Mouse (Mus musculus): ENCODE data around the gene Polr2f. TPM values are rescaled to one million over a fixed set of nuclear protein-coding genes. Genes with fewer than 3 reads are reported as not detected.

Gene Polr2f
- polyA plus RNA-seq, 1 experiment from 2014 or later = 267 TPM

DNA sequence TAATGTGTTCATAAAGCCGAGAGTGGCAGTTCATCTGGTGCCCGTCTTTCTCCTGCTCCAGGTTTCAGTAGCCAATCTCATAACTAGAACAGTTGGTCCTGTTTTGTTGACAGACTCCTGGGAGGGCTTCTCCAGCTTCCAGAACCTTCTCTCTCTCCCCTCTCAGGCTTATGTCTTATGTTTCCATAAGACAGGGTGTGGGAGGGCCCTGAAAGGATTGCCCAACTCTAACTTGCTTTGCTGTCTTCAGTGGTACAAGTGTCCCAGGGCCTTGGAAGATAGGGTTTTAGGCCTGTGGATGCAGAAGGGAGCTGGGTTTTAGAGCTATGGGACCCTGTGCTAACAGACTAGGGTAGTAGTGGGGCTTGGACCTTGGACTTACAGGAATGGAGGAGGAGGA is 30.3 kb upstream of the Polr2f start:
- Histone ChIP-seq H3K9ac (ENCODE audit: low read length) (no peak overlapping the region; the same call in 1 of the 2 replicates), H3K9me3 (ENCODE audit: control insufficient read depth, low read length) (no peaks in the 10 kb centered on the region), H3K4me2 (ENCODE audit: low read depth, low read length) (peak overlapping the region; percentile 80), H3K4me3 (ENCODE audit: low read length) (peak overlapping the region; percentile 87), H3K4me1 (replicated peaks; ENCODE audit: control insufficient read depth, insufficient read depth, low read length) (peaks cover 24% of the 10 kb centered on the region), H3K27me3 (ENCODE audit: control insufficient read depth, insufficient read depth, low read depth, low read length) (no peaks in the 10 kb centered on the region), H3K36me3 (ENCODE audit: control insufficient read depth, insufficient read depth, low read length) (peaks cover 13% of the 10 kb centered on the region), H3K27ac (ENCODE audit: low read length) (no peak overlapping the region)
- WGBS = 76% methylated on average over 2 of the region's 2 CpGs
- ATAC-seq (ENCODE audit: low read depth) = no peak

- WGBS = 31% methylated on average over 4 of the region's 4 CpGs
- ATAC-seq (ENCODE audit: low read depth) = peak; percentile 8; the same call in 1 of the 2 replicates
- peaks cover 24% of the 10 kb centered on the region for H3K4me1 ChIP-seq (replicated peaks; ENCODE audit: control insufficient read depth, insufficient read depth, low read length)
- H3K9ac ChIP-seq (ENCODE audit: low read length) = no peak overlapping the region
- no peaks in the 10 kb centered on the region for H3K27me3 ChIP-seq (ENCODE audit: control insufficient read depth, insufficient read depth, low read depth, low read length)
- H3K9me3 ChIP-seq (ENCODE audit: control insufficient read depth, low read length) = no peaks in the 10 kb centered on the region
- peak overlapping the region; percentile 28; the same call in 1 of the 2 replicates for H3K27ac ChIP-seq (ENCODE audit: low read length)
- H3K4me3 ChIP-seq (ENCODE audit: low read length) = no peak overlapping the region
- peaks cover 13% of the 10 kb centered on the region for H3K36me3 ChIP-seq (ENCODE audit: control insufficient read depth, insufficient read depth, low read length)
- no peak overlapping the region for H3K4me2 ChIP-seq (ENCODE audit: low read depth, low read length)
Measured at GRCm38 (mm10) chr15:79111774-79112173, 29.0 kb upstream of the Polr2f start.

DNA sequence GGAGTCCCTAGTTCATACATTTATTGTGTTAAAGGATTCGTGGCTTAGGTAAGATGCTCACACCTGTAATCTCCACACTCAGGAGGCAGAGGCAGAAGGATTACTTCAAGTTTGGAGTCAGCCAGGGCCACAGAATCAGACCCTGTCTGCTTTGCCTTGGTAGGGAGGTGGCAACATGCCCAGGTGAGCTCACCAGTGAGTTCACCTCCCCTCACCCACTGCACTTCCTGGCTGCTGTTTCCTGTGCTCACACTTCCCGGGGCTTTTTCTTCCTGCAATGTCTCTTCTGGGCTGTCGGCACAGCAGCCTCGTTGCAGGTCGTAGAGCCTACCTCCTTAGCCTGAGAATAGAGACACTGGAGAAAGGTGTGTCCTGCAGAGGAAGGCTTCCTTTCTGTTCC is 25.5 kb upstream of the Polr2f start:
- no peak overlapping the region for H3K4me3 ChIP-seq (ENCODE audit: low read length)
- no peak for ATAC-seq (ENCODE audit: low read depth)
- peaks cover 15% of the 10 kb centered on the region for H3K36me3 ChIP-seq (ENCODE audit: control insufficient read depth, insufficient read depth, low read length)
- H3K4me1 ChIP-seq (replicated peaks; ENCODE audit: control insufficient read depth, insufficient read depth, low read length) = peaks cover 15% of the 10 kb centered on the region
- no peak overlapping the region for H3K9ac ChIP-seq (ENCODE audit: low read length)
- H3K27me3 ChIP-seq (ENCODE audit: control insufficient read depth, insufficient read depth, low read depth, low read length) = no peaks in the 10 kb centered on the region
- WGBS = 49% methylated on average over 5 of the region's 5 CpGs
- H3K9me3 ChIP-seq (ENCODE audit: control insufficient read depth, low read length) = no peaks in the 10 kb centered on the region
- H3K27ac ChIP-seq (ENCODE audit: low read length) = no peak overlapping the region
- no peak overlapping the region for H3K4me2 ChIP-seq (ENCODE audit: low read depth, low read length)

DNA sequence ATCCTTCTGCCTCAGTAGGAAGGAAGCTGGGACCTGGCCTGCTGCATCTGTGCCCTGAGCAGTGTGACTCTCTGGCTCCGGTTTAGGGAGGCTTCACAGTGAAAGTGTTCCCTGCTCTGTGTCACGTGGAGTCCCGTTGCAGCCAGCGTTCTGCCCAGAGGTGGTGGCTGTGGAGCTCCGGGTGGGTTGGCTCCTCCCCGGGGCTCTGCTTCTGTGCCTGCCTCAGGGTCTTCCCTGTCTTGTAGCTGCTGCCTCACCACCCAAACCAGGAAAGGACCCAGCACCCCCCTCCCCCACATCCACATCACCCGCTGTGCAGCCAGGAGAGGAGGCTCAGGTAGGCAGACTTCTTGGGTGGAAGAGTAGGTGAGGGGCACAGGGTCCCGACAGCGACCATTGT is 21.3 kb upstream of the Polr2f start:
- H3K27ac ChIP-seq (ENCODE audit: low read length) = no peak overlapping the region
- ATAC-seq (ENCODE audit: low read depth) = no peak
- H3K4me3 ChIP-seq (ENCODE audit: low read length) = no peak overlapping the region
- H3K4me2 ChIP-seq (ENCODE audit: low read depth, low read length) = no peak overlapping the region
- H3K4me1 ChIP-seq (replicated peaks; ENCODE audit: control insufficient read depth, insufficient read depth, low read length) = peaks cover 4% of the 10 kb centered on the region; the same call in 1 of the 2 replicates
- no peaks in the 10 kb centered on the region for H3K9me3 ChIP-seq (ENCODE audit: control insufficient read depth, low read length)
- H3K27me3 ChIP-seq (ENCODE audit: control insufficient read depth, insufficient read depth, low read depth, low read length) = no peaks in the 10 kb centered on the region
- H3K36me3 ChIP-seq (ENCODE audit: control insufficient read depth, insufficient read depth, low read length) = peaks cover 25% of the 10 kb centered on the region
- H3K9ac ChIP-seq (ENCODE audit: low read length) = no peak overlapping the region
- 77% methylated on average over 9 of the region's 9 CpGs for WGBS

GRCm38 (mm10) chr15:79122119-79122518 is 18.7 kb upstream of the Polr2f start:
- no peak for ATAC-seq (ENCODE audit: low read depth)
- Histone ChIP-seq H3K27me3 (ENCODE audit: control insufficient read depth, insufficient read depth, low read depth, low read length) (no peaks in the 10 kb centered on the region), H3K9me3 (ENCODE audit: control insufficient read depth, low read length) (no peaks in the 10 kb centered on the region), H3K4me1 (replicated peaks; ENCODE audit: control insufficient read depth, insufficient read depth, low read length) (no peaks in the 10 kb centered on the region), H3K36me3 (ENCODE audit: control insufficient read depth, insufficient read depth, low read length) (peaks cover 23% of the 10 kb centered on the region), H3K27ac (ENCODE audit: low read length) (no peak overlapping the region), H3K4me3 (ENCODE audit: low read length) (no peak overlapping the region), H3K9ac (ENCODE audit: low read length) (no peak overlapping the region), H3K4me2 (ENCODE audit: low read depth, low read length) (no peak overlapping the region)
- WGBS = 87% methylated on average over 4 of the region's 4 CpGs

GRCm38 (mm10) chr15:79122546-79122945 is 18.3 kb upstream of the Polr2f start:
- no peak for ATAC-seq (ENCODE audit: low read depth)
- Histone ChIP-seq H3K9me3 (ENCODE audit: control insufficient read depth, low read length) (no peaks in the 10 kb centered on the region), H3K36me3 (ENCODE audit: control insufficient read depth, insufficient read depth, low read length) (peaks cover 28% of the 10 kb centered on the region), H3K27me3 (ENCODE audit: control insufficient read depth, insufficient read depth, low read depth, low read length) (no peaks in the 10 kb centered on the region), H3K9ac (ENCODE audit: low read length) (no peak overlapping the region), H3K4me3 (ENCODE audit: low read length) (no peak overlapping the region), H3K27ac (ENCODE audit: low read length) (no peak overlapping the region), H3K4me1 (replicated peaks; ENCODE audit: control insufficient read depth, insufficient read depth, low read length) (no peaks in the 10 kb centered on the region), H3K4me2 (ENCODE audit: low read depth, low read length) (no peak overlapping the region)
- 87% methylated on average over 13 of the region's 13 CpGs for WGBS

GRCm38 (mm10) chr15:79123751-79124150 is 17.1 kb upstream of the Polr2f start:
- H3K9ac ChIP-seq (ENCODE audit: low read length) = no peak overlapping the region
- H3K4me1 ChIP-seq (replicated peaks; ENCODE audit: control insufficient read depth, insufficient read depth, low read length) = no peaks in the 10 kb centered on the region
- no peaks in the 10 kb centered on the region for H3K27me3 ChIP-seq (ENCODE audit: control insufficient read depth, insufficient read depth, low read depth, low read length)
- peaks cover 37% of the 10 kb centered on the region for H3K36me3 ChIP-seq (ENCODE audit: control insufficient read depth, insufficient read depth, low read length)
- H3K4me3 ChIP-seq (ENCODE audit: low read length) = no peak overlapping the region
- no peak for ATAC-seq (ENCODE audit: low read depth)
- H3K4me2 ChIP-seq (ENCODE audit: low read depth, low read length) = no peak overlapping the region
- no peak overlapping the region for H3K27ac ChIP-seq (ENCODE audit: low read length)
- WGBS = 76% methylated on average over 6 of the region's 6 CpGs
- peaks cover 4% of the 10 kb centered on the region; the same call in 1 of the 2 replicates for H3K9me3 ChIP-seq (ENCODE audit: control insufficient read depth, low read length)

GRCm38 (mm10) chr15:79124331-79124875 is 16.4 kb upstream of the Polr2f start:
- Histone ChIP-seq H3K27me3 (ENCODE audit: control insufficient read depth, insufficient read depth, low read depth, low read length) (no peaks in the 10 kb centered on the region), H3K9ac (ENCODE audit: low read length) (no peak overlapping the region), H3K4me2 (ENCODE audit: low read depth, low read length) (no peak overlapping the region), H3K4me1 (replicated peaks; ENCODE audit: control insufficient read depth, insufficient read depth, low read length) (no peaks in the 10 kb centered on the region), H3K4me3 (ENCODE audit: low read length) (no peak overlapping the region), H3K9me3 (ENCODE audit: control insufficient read depth, low read length) (peaks cover 4% of the 10 kb centered on the region; the same call in 1 of the 2 replicates), H3K36me3 (ENCODE audit: control insufficient read depth, insufficient read depth, low read length) (peaks cover 35% of the 10 kb centered on the region), H3K27ac (ENCODE audit: low read length) (no peak overlapping the region)
- ATAC-seq (ENCODE audit: low read depth) = no peak
- WGBS = 78% methylated on average over 10 of the region's 10 CpGs

DNA sequence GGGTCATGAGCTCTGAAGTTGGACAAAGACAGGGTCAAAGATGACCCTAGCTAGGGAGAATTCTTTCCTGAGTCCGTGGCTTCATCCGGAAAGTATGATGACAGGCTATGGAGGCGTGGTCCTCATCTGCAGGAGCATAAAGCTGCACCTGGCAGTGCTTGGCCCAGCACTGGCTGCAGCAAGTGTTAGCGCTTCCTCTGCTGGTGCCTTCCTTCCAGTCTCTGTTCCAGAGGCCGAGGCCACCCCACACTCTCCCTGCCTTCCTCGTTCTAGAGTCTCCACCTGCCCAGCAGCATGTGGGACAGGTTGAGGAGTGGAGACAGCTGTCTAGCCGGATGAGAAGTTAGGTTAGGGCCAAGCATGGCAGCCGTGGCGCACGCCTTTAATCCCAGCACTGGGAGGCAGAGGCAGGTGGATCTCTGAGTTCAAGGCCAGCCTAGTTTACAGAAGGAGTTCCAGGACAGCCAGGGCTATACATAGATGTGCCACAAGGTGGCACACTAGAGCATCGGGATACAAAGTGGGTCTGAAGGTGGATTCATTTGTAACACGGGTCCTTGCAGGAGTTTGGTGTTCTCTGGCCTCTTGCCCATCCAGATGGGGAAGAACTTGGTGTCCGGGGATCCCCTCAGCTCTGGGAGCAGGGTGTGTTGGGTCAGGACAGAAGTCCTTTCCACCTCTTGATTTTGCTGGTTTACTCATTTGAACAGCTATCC is 14.4 kb upstream of the Polr2f start:
- 73% methylated on average over 13 of the region's 13 CpGs for WGBS
- no peak for ATAC-seq (ENCODE audit: low read depth)
- no peak overlapping the region for H3K9ac ChIP-seq (ENCODE audit: low read length)
- peaks cover 11% of the 10 kb centered on the region for H3K4me1 ChIP-seq (replicated peaks; ENCODE audit: control insufficient read depth, insufficient read depth, low read length)
- no peak overlapping the region for H3K4me2 ChIP-seq (ENCODE audit: low read depth, low read length)
- H3K4me3 ChIP-seq (ENCODE audit: low read length) = no peak overlapping the region
- peaks cover 44% of the 10 kb centered on the region for H3K36me3 ChIP-seq (ENCODE audit: control insufficient read depth, insufficient read depth, low read length)
- H3K27ac ChIP-seq (ENCODE audit: low read length) = no peak overlapping the region
- peaks cover 4% of the 10 kb centered on the region; the same call in 1 of the 2 replicates for H3K9me3 ChIP-seq (ENCODE audit: control insufficient read depth, low read length)
- no peaks in the 10 kb centered on the region for H3K27me3 ChIP-seq (ENCODE audit: control insufficient read depth, insufficient read depth, low read depth, low read length)

Data from lung, embryonic 16.5 days (tissue).